ENCODE assay signal across 24 mouse cellular contexts in the genomic region with DNA sequence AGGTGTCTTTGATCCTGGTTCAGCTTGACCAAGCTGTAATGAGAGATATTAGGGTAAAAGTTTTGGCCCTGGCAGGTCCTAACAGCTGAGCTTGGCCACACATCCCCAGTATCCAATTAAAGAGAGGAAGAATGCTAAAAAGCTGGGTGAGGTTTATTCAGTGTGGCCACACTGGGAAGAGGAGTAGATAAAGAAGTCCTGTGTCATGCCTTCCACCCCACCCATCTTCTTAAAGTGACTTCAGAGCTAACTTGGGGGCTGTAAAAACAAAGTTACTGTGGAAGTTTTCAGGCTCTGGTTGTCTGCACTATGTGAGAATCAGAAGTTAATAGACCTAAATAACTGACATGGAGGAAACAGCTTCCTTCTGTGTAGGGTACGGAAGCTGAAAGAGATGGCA. TPM values are rescaled to one million over a fixed set of nuclear protein-coding genes. Genes with fewer than 3 reads are reported as not detected.
DNase-seq lines count a peak whose midpoint lies in the region; ATAC-seq and TF ChIP-seq lines count a peak whose summit lies in the region.
"Had no signal": no experiment of that assay in that cellular context is flagged by ENCODE, and none has a peak within 500 bp of the region (broad histone marks: within the 10 kb centered on the region; RNA-seq: fewer than 3 reads in every experiment).

No protein-coding gene starts in this region.

- no peak for TF ChIP-seq POLR2A in kidney, adult 2 months (IDR thresholded peaks at IDR 0.05; ENCODE audit: low read depth, low read length)

- peaks cover 8 to 11% of the 10 kb centered on the region in 2 experiments for H3K4me1 ChIP-seq in liver, embryonic 14.5 days (replicated peaks; ENCODE audit: control insufficient read depth in 2 of 2, insufficient read depth in 2 of 2, low read length in 1 of 2)
- H3K4me1 ChIP-seq in kidney, adult 2 months (ENCODE audit: control insufficient read depth, insufficient read depth, low read length): no peaks in the 10 kb centered on the region
- H3K4me1 ChIP-seq: embryonic facial prominence, embryonic 12.5 days; forebrain, embryonic 12.5 days; hindbrain, embryonic 15.5 days had no signal

- no peaks in the 10 kb centered on the region for H3K27me3 ChIP-seq in liver, embryonic 14.5 days (ENCODE audit: control insufficient read depth, insufficient read depth, low read length)
- no peaks in the 10 kb centered on the region for H3K27me3 ChIP-seq in kidney, adult 2 months (replicated peaks; ENCODE audit: control insufficient read depth, insufficient read depth, low read length)
- H3K27me3 ChIP-seq: embryonic facial prominence, embryonic 12.5 days; forebrain, embryonic 12.5 days; heart, embryonic 13.5 days; hindbrain, embryonic 15.5 days had no signal

- H3K36me3 ChIP-seq in liver, embryonic 14.5 days (replicated peaks; ENCODE audit: control insufficient read depth, insufficient read depth, low read depth): no peaks in the 10 kb centered on the region
- no peaks in the 10 kb centered on the region for H3K36me3 ChIP-seq in kidney, adult 2 months (ENCODE audit: control insufficient read depth, insufficient read depth, low read length)

- no peak overlapping the region for H3K27ac ChIP-seq in liver, embryonic 14.5 days
- no peak overlapping the region for H3K27ac ChIP-seq in kidney, adult 2 months (ENCODE audit: insufficient read depth, low read depth, low read length)
- H3K27ac ChIP-seq: embryonic facial prominence, embryonic 12.5 days; forebrain, embryonic 12.5 days; heart, embryonic 13.5 days; hindbrain, embryonic 15.5 days had no signal

- TF ChIP-seq CTCF in liver, embryonic 14.5 days (IDR thresholded peaks at IDR 0.05; ENCODE audit: low read depth): no peak
- no peak for TF ChIP-seq CTCF in kidney, adult 2 months (conservative IDR thresholded peaks at IDR 0.05; ENCODE audit: insufficient read depth, insufficient read length, low read depth, low read length)

- no peak overlapping the region for H3K4me3 ChIP-seq in liver, embryonic 14.5 days (ENCODE audit: insufficient read depth in 1 of 2, low read depth in 2 of 2, low read length in 2 of 2)
- no peak overlapping the region for H3K4me3 ChIP-seq in kidney, adult 2 months (ENCODE audit: insufficient read depth, low read depth, low read length)
- H3K4me3 ChIP-seq: embryonic facial prominence, embryonic 12.5 days; forebrain, embryonic 12.5 days; heart, embryonic 13.5 days; hindbrain, embryonic 15.5 days had no signal

- TF ChIP-seq EP300 in liver, embryonic 14.5 days (IDR thresholded peaks at IDR 0.05; ENCODE audit: low read depth): no peak

- 71% methylated on average over 1 of the region's 1 CpGs for WGBS in liver, embryonic 14.5 days (ENCODE audit: insufficient replicate concordance)
- 95% methylated on average over 1 of the region's 1 CpGs for WGBS in kidney, adult 2 months

- no peak overlapping the region for H3K9ac ChIP-seq in liver, embryonic 14.5 days (replicated peaks)
- H3K9ac ChIP-seq: embryonic facial prominence, embryonic 12.5 days; forebrain, embryonic 12.5 days; heart, embryonic 13.5 days; hindbrain, embryonic 15.5 days had no signal

- no peaks in the 10 kb centered on the region for H3K9me3 ChIP-seq in liver, embryonic 14.5 days (ENCODE audit: control insufficient read depth, low read length)
- H3K9me3 ChIP-seq: embryonic facial prominence, embryonic 12.5 days; forebrain, embryonic 12.5 days; heart, embryonic 13.5 days; hindbrain, embryonic 15.5 days had no signal

- peak; percentile 77 for ATAC-seq in common myeloid progenitor, adult 5-6 weeks (replicated peaks; ENCODE audit: low read depth, poor library complexity, severe bottlenecking)
- peak; percentile 73; the same call in 1 of the 2 replicates for ATAC-seq in liver, embryonic 14.5 days (ENCODE audit: insufficient read depth)
- ATAC-seq in megakaryocyte progenitor cell, adult 5-6 weeks (replicated peaks; ENCODE audit: poor library complexity): peak; percentile 64
- ATAC-seq: forebrain, embryonic 16.5 days had no signal

- no peak overlapping the region; the same call in 1 of the 2 replicates for H3K4me2 ChIP-seq in liver, embryonic 14.5 days (ENCODE audit: low read depth)
- H3K4me2 ChIP-seq: embryonic facial prominence, embryonic 12.5 days; forebrain, embryonic 12.5 days; heart, embryonic 13.5 days; hindbrain, embryonic 15.5 days had no signal

- peak; percentile 28 for DNase-seq in c-Kit-negative CD71-positive TER-119-positive erythroid progenitor cells, embryonic 14.5 days (ENCODE audit: low read depth, low spot score)
- DNase-seq in liver, embryonic 14.5 days (ENCODE audit: low read depth in 3 of 3, low spot score in 3 of 3): peak in 1 of 3 experiments; percentile 30
- DNase-seq in kidney, adult 2 months: no peak
- DNase-seq in cerebellum, adult 18-20 months: no peak
- no peak for DNase-seq in cerebellum, adult 11-12 months
- no peak for DNase-seq in right cerebral cortex, postnatal 36 days (ENCODE audit: low spot score in 2 of 2)
- DNase-seq: adrenal gland, adult 8-10 months; cerebellum, adult 2 months; gastrocnemius, postnatal 14 days; heart, postnatal 36 days had no signal

RNA-seq across cellular contexts. Expression of a gene that starts 25.5 kb away (rescaled TPM):
- not detected in 2 replicates for total RNA-seq in common myeloid progenitor, adult 5-6 weeks (2017)
- not detected in 2 replicates for polyA plus RNA-seq in liver, embryonic 14.5 days (2012; rRNA removed)
- not detected in 2 replicates for polyA plus RNA-seq in liver, embryonic 14.5 days (2014; fragmentation: Nextera tagmentation; extraction: Ambion mirVana)
- not detected in 2 replicates for total RNA-seq in megakaryocyte progenitor cell, adult 5-6 weeks (2015)
- not detected in 2 replicates for total RNA-seq in megakaryocyte progenitor cell, adult 5-6 weeks (2017)
- polyA plus RNA-seq in kidney, adult 2 months (2012; rRNA removed): not detected in 2 replicates
- total RNA-seq: adrenal gland, adult 8-10 months; adrenal gland, postnatal 36 days; ES-E14; gastrocnemius, adult 18-20 months; gastrocnemius, postnatal 14 days; heart, postnatal 36 days had no signal
- polyA plus RNA-seq: cerebellum, adult 2 months; cortical plate, adult 2 months; forebrain, embryonic 12.5 days; gonadal fat pad, adult 2 months; heart, embryonic 13.5 days; heart, postnatal 0 days; hindbrain, embryonic 11.5 days; hindbrain, embryonic 15.5 days had no signal

RNA-seq across cellular contexts. Expression of a gene that starts 43.6 kb away (rescaled TPM):
- total RNA-seq in common myeloid progenitor, adult 5-6 weeks (2017): 9.2 and 9.6 TPM in 2 replicates
- polyA plus RNA-seq in liver, embryonic 14.5 days (2012; rRNA removed): 0.63 and 0.81 TPM in 2 replicates
- 2.7 and 2.9 TPM in 2 replicates for polyA plus RNA-seq in liver, embryonic 14.5 days (2014; fragmentation: Nextera tagmentation; extraction: Ambion mirVana)
- total RNA-seq in megakaryocyte progenitor cell, adult 5-6 weeks (2015): 8.5 and 10.8 TPM in 2 replicates
- total RNA-seq in megakaryocyte progenitor cell, adult 5-6 weeks (2017): 9.9 and 11.8 TPM in 2 replicates
- polyA plus RNA-seq in kidney, adult 2 months (2012; rRNA removed): 1.7 and 1.8 TPM in 2 replicates

RNA-seq across cellular contexts. Expression of a gene that starts 44.7 kb away (rescaled TPM):
- total RNA-seq in common myeloid progenitor, adult 5-6 weeks (2017): 20.3 and 22.9 TPM in 2 replicates
- 5.6 TPM in 2 replicates for polyA plus RNA-seq in liver, embryonic 14.5 days (2012; rRNA removed)
- polyA plus RNA-seq in liver, embryonic 14.5 days (2014; fragmentation: Nextera tagmentation; extraction: Ambion mirVana): 5.9 and 7.2 TPM in 2 replicates
- total RNA-seq in megakaryocyte progenitor cell, adult 5-6 weeks (2015): 32.8 and 41.8 TPM in 2 replicates
- total RNA-seq in megakaryocyte progenitor cell, adult 5-6 weeks (2017): 10.6 and 12.0 TPM in 2 replicates
- 6.9 and 10.2 TPM in 2 replicates for polyA plus RNA-seq in kidney, adult 2 months (2012; rRNA removed)
